Mouse (Mus musculus) bone marrow, adult 2 months (tissue): ENCODE results near the gene B3gnt3. TPM values are rescaled to one million over a fixed set of nuclear protein-coding genes. Genes with fewer than 3 reads are reported as not detected.
"Not testable (repeated sequence)": the region's sequence is repeated elsewhere in the genome, so short reads cannot be mapped to it uniquely, and the experiment has no call there.

Experiments
- H3K27ac ChIP-seq: fragments of 200-500 bp; 2 replicates; pipeline ENCODE4 v1.5.1; 2012; ENCODE audit warnings: low read depth, mild to moderate bottlenecking, control low read depth, inconsistent platforms, low read length; ENCODE audit not compliant: control insufficient read depth, poor library complexity, insufficient read depth
- H3K4me1 ChIP-seq: fragments of 200-500 bp; 2 replicates; pipeline ENCODE4 v1.6.1; 2011; ENCODE audit warnings: low read length; ENCODE audit not compliant: control insufficient read depth, insufficient read depth
- H3K4me3 ChIP-seq: fragments of 200-500 bp; replicated peaks from 2 replicates; pipeline ENCODE3; 2011; ENCODE audit warnings: mild to moderate bottlenecking, low read depth, low read length, control low read depth; ENCODE audit not compliant: control insufficient read depth
- CTCF ChIP-seq: fragments of 200-500 bp; IDR thresholded peaks from 2 replicates; pipeline ENCODE4 v1.5.1; 2011; ENCODE audit warnings: low read length, control low read depth; ENCODE audit not compliant: control insufficient read depth, insufficient read depth
- POLR2A ChIP-seq: fragments of 200-500 bp; IDR thresholded peaks from 2 replicates; pipeline ENCODE4 v1.6.1; 2011; ENCODE audit warnings: low read depth, mild to moderate bottlenecking, control low read depth, low read length, borderline replicate concordance; ENCODE audit not compliant: control insufficient read depth
- WGBS: fragments of 180-500 bp; shearing (Covaris S2); methylation state at CpG from one replicate; pipeline ENCODE4 v1.1.7; 2018; 5-methylcytosine and 5-hydroxymethylcytosine counted together
- polyA plus RNA-seq: library from polyadenylated mRNA; stranded (reverse); fragments of >200 nt; gene quantifications from 2 replicates; pipeline ENCODE4 v1.2.4, GENCODE M21; 2011; ENCODE audit warnings: low replicate concordance; ENCODE audit not compliant: missing spikeins, insufficient read depth, insufficient read length

Gene B3gnt3
- polyA plus RNA-seq = 1.3 and 2.3 TPM in 2 replicates

DNA sequence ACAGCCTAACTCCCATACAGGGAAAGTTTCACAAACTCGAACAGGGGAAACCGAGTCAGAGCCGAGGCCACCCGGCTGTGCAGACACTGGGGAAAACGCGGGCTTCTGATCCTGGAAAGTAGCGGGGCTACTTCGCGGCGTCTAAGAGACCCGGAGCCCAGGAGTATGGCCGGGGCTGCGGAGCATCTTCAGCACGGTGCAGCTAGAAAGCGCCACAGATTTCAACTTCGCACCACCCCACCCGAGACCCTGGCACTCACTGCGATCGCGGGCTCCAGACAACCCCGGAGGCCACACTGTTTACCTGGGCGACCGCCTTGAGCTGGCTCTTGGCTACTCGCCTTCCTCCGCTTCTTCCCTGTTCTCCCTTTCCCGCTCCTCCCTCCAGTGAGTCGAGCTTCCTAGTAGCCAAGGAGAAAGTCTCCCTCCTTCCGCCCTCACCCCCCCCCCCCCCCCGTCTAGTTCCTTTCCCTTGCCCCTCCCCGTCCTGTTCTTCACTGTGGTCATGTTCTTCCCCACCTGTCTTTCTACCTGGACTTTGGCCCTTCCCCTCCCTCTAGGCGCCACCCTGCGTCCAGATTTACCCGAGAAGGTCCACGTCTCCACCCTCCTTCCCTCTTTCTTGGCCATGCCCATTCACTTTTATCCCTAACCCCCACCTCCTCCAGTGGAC lies at the start of gene B3gnt3:
B3gnt3 (minus strand) TSS at position 376 of the 673 bp plus-strand sequence.
- Histone ChIP-seq H3K4me1 (no peaks in the 10 kb centered on the region; the same call in 1 of the 2 replicates), H3K27ac (peak within 1 kb of the TSS; percentile 68), H3K4me3 (peak within 1 kb of the TSS; percentile 68)
- no peak for TF ChIP-seq CTCF
- TF ChIP-seq POLR2A = no peak
- WGBS = 3% methylated on average over 33 of the region's 34 CpGs

DNA sequence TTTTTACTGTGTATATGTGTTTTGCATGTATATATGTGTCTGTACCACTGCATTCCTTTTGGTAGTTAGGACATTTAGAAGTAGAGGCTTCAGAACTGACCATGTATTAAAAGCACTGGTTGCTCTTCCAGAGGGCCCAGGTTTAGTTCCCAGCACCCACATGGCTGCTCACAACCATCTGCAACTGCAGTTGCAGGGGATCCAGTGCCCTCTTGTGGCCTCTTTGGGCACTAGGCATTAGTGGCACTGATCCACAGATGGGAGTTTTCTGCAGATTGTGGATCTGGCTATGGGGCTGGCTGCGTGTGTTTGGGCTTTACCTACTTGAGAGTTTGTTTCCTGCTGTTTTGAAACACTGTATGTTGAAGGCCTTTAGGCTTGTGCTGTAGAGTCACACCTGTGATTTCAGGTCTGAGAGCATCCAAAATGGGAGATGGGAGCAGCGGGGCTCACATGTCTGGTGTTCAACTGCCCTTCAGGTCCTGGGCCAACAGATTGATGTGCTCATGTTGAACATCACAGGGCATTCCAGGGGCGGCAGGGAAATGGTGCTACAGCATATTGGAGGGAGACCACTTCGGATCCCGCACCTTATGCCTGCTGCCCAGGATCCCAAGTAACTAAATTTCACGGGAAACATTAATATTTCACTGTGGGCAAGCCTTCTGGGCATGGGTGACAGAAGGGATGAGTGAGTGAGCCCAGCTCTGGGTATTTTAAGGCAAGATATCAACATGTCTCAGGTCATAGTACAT lies 47.9 kb upstream of the B3gnt3 start:
- not testable (repeated sequence) for H3K4me3 ChIP-seq, H3K27ac ChIP-seq, H3K4me1 ChIP-seq
- 83% methylated on average over 6 of the region's 6 CpGs for WGBS

DNA sequence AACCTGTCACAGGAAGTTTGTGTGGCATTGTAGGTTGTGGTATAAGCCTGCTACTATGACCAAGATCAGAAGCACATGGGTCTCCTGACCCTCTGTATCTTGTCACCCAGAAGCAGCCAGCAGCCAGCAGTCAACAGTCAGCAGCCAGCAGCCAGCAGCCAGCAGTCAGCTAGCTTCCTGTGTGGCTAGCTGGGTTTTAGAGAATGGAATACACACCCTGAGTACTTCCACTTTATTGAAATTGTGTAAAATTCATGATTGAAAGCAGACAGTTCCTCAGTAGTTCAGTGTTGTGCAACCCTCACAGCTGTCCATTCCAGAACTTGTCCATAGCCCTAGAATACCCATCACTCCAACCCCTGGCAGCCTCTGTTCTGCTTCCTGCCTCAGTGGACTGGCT lies 45.5 kb upstream of the B3gnt3 start:
- not testable (repeated sequence) for H3K4me3 ChIP-seq, H3K4me1 ChIP-seq, H3K27ac ChIP-seq

DNA sequence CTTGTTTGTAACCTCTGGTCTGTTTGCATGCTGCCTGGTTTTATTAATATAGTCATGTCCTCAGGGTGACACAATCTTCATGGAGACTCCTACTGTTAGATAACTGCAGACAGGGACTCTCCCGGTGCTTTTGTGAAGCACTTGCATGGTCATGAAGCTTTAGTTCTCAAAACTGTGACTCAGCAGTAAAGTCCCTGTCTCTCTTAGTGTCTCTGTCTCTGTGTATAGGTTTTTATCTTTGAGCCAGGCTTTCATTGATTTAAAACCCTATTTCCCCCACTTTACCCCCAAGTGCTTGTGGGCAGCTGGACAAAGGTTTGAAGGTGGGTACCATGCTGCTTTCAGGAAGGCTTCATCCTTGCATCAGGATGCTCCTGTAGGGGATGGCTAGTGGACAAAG lies 43.7 kb upstream of the B3gnt3 start:
- no peak overlapping the region for H3K4me3 ChIP-seq
- TF ChIP-seq CTCF = no peak
- no peak for TF ChIP-seq POLR2A
- H3K27ac ChIP-seq = no peak overlapping the region
- WGBS = 39% methylated on average over 1 of the region's 1 CpGs
- H3K4me1 ChIP-seq = no peaks in the 10 kb centered on the region; the same call in 1 of the 2 replicates

DNA sequence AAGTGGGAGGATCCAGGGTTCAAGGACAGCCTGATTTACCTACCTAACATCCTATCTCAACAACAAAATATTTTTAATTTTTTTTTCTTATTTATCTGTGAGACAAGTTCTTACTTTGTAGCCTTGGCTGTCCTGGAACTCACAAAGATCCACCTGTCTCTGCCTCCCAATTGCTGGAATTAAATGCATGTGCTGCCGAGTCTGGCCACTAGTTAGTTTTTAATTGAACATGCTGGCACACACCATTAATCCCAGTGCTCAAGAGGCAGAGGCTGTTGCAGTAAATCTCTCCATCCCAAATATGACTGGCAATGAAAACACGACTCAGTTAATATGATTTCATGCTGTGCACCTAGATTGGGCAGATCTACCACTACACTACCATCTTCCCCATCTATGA lies 41.2 kb upstream of the B3gnt3 start:
- Histone ChIP-seq H3K27ac (no peak overlapping the region), H3K4me3 (no peak overlapping the region), H3K4me1 (no peaks in the 10 kb centered on the region; the same call in 1 of the 2 replicates)
- TF ChIP-seq POLR2A (no peak), CTCF (no peak)
- 64% methylated on average over 2 of the region's 2 CpGs for WGBS

DNA sequence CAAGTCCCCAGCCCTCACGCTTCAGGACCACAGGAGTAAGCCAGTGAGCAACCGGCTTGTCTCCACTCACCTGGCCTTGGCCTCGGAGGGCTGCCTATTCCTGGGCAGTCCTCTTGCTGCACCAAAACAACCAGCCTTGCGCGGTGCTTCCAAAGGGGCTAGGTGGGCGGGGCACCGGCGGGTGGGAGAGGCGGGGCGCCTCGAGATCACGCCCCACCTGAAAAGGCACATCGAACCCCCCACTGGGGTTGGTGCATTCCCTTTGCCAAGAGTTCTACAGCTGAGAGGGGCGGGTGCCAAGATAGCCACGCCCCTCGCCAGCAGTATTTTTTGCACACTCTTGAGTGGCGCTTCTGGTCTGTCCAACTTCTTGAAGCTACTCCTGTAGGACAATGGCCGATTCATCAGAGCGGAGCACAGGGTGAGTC lies 40.1 kb upstream of the B3gnt3 start:
- TF ChIP-seq CTCF (no peak), POLR2A (no peak)
- WGBS = 31% methylated on average over 19 of the region's 19 CpGs
- no peak overlapping the region for H3K4me3 ChIP-seq

DNA sequence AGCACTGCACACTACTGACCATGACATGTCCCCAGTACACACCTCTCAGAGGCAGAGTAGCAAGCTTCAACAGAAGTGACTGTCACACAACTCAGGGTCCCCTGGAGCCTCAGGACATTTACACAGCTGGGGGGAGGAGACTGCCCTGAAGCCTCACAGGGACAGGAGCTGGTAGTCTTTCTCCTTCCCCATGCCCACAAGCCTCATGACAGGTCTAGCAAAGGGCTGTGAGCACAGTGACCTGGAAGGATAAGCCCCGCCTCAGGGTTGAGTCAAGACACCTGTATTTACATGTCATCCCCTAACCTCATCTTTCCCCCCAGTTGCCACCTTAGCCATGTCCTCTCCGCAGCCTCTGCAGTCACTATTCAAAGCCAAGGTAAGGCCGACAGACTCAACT lies 39.6 kb upstream of the B3gnt3 start:
- 76% methylated on average over 3 of the region's 3 CpGs for WGBS
- TF ChIP-seq POLR2A = no peak
- TF ChIP-seq CTCF = no peak
- no peaks in the 10 kb centered on the region for H3K4me1 ChIP-seq
- H3K4me3 ChIP-seq = no peak overlapping the region
- H3K27ac ChIP-seq = no peak overlapping the region

More for the DNA sequence above, 40.1 kb upstream of the B3gnt3 start:
- Histone ChIP-seq H3K4me1 (no peaks in the 10 kb centered on the region; the same call in 1 of the 2 replicates), H3K27ac (no peak overlapping the region)

DNA sequence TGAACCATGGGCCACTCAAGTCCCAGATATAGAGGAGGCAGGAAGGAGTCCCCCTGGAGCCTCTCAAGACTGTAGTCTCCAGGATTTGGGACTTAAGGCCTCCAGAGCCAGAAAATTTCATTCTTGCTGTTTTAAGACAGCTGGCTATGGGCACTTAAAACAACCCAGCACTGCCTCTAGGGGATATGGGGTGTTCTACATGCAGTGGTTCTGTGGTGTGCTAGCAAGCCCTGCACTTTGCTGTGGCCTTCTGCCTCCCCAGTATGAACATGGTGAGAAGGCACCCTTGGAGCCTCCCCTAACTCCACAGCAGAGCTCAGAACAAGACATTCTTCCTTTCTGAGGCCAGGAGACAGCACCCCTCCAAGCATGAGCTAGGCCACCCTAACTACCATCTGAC lies 36.7 kb upstream of the B3gnt3 start:
- H3K4me1 ChIP-seq, H3K27ac ChIP-seq, H3K4me3 ChIP-seq: not testable (repeated sequence)

DNA sequence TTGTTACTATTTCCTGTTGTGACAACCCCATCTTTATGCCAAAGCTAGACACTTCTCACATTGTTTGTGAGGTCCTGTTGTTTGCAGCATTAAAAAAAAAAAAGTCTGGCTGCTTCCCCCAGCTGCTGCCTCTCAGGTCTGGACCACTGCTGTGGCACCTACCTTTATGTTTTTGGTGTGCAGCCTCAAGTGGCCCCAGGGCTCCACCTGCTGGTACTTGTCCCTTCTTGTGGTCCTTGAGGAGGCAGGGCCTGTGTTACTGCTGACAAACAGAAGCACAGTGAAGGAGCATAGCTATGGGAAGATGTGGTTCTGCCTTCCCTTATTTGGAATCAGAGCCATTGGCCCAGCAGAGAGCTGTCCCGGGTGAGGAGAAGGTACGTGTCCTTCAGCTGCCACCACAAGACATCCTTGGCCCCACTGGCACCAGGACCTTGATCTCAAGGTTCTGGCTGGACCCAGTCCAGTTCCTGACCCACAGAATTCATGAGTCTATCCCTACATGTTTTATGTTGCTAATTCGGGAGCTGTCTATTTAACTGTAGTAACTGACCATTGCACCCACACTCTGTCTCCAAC lies 30.2 kb upstream of the B3gnt3 start:
- no peak overlapping the region for H3K27ac ChIP-seq
- H3K4me3 ChIP-seq = no peak overlapping the region
- H3K4me1 ChIP-seq = peaks cover 2% of the 10 kb centered on the region; the same call in 1 of the 2 replicates
- WGBS = 29% methylated on average over 3 of the region's 3 CpGs
- TF ChIP-seq CTCF = peak; percentile 80
- TF ChIP-seq POLR2A = no peak
